Comparison of ENCODE assay signal across 14 mouse cellular contexts in genomic region chr14:93564361-93564760, GRCm38 (mm10).
DNase-seq lines count a peak whose midpoint lies in the region.
"Had no signal": no experiment of that assay in that cellular context is flagged by ENCODE, and none has a peak within 500 bp of the region (broad histone marks: within the 10 kb centered on the region; RNA-seq: fewer than 3 reads in every experiment).

No protein-coding gene starts in this region.

- DNase-seq in cerebellum, adult 9-10 months: peak; percentile 26
- no peak for DNase-seq in cerebellum, adult 11-12 months
- DNase-seq in 3T3-L1 (ENCODE audit: low read depth, low spot score): peak; percentile 87
- peak; percentile 43 for DNase-seq in adipocyte (ENCODE audit: low spot score)
- DNase-seq in brain, adult 2 months (ENCODE audit: low read depth, low spot score): peak; percentile 48
- DNase-seq in layer of hippocampus, adult 9-10 months (ENCODE audit: low spot score): no peak
- DNase-seq in ovary, postnatal 36 days (ENCODE audit: low spot score): no peak
- DNase-seq: gastrocnemius, adult 2 months; heart, postnatal 36 days; kidney, adult 2 months; layer of hippocampus, postnatal 36 days; lung, adult 18-20 months; lung, postnatal 10 days; thymus, postnatal 25 days had no signal

Comparison
In these comparisons a context has a peak if more than half of its experiments do, and no peak if none do; other contexts are left out.
1. DNase-seq: peak in cerebellum, adult 9-10 months (single experiment), 3T3-L1 (single experiment), adipocyte (single experiment) and brain, adult 2 months (single experiment); none in cerebellum, adult 11-12 months (single experiment), layer of hippocampus, adult 9-10 months (single experiment) and ovary, postnatal 36 days (single experiment).